Mouse (Mus musculus) granulocyte monocyte progenitor cell, adult 5-6 weeks (primary cell): ENCODE measurements around the gene Tbc1d12. TPM values are rescaled to one million over a fixed set of nuclear protein-coding genes. Genes with fewer than 3 reads are reported as not detected.

Experiments used
- ATAC-seq: replicated peaks from 2 replicates; pipeline ENCODE4 v1.8.0; 2016; ENCODE audit warnings: mild to moderate bottlenecking, moderate TSS enrichment, inconsistent platforms; ENCODE audit not compliant: poor library complexity, severe bottlenecking
- total RNA-seq, 2 experiments: library from RNA; stranded (forward) in 1 of 2; stranded (reverse) in 1 of 2; fragments of 200-712, 200-1000 nt in 1 of 2; fragments of >200 nt in 1 of 2; fragmentation: Nextera tagmentation in 1 of 2; gene quantifications; 2 replicates each; pipeline ENCODE4 v1.2.3; 2014 to 2017

Tbc1d12 gene
- total RNA-seq, 2 experiments from 2014 or later = 0.67 to 4.4 TPM

DNA sequence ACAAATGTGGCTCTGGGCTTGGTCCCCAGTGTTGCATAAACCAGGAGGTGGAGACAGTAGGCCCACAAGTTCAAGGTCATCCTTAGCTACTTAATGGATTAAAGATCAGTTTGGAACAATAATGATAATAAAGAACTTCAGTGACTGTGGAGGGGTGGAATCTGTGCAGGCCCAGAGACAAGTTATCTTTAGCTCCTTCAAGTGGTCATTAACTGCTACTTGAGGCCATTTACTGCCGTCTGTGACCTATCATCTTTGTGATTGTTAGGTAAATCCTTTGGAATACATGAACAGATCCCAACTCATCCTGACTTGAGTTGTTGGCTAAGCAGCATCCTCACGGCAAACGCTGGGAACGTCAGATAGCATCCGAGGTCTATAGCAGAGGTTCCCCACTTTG lies 66.1 kb downstream of the Tbc1d12 start:
- no peak for ATAC-seq

DNA sequence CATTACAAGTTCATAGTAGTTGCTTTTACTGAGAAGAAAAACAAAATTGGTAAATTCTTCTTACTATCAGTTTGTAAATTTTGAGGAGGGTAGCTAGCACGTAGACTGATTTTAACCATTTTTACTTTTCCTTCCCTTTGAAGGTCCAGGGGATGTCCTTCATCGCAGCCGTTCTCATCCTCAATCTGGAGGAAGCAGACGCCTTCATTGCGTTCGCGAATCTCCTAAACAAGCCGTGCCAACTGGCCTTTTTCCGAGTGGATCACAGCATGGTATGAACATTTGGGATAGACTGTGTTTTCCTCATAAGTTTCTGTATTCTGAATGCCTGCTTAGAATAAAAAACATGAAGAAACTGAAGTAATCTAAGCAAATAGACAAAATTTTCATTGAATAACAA lies 77.4 kb downstream of the Tbc1d12 start:
- no peak for ATAC-seq

DNA sequence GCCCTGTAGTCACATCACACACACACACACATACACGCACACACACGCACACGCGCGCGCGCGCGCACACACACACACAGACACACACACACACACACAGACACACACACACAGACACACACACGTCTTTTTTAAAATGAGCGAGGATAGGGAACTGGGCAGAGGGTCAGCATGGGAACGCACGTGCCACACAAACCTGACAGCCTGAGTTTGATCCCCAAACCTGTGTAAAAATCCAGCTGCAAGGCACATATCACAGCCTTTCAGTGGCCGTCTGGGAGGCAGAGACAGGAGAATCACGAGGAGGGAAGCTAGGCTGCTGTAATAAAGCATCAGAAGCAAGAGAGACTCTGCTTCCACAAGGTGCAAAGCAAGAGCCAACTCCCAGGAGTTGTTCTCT lies 78.5 kb downstream of the Tbc1d12 start:
- ATAC-seq = no peak

DNA sequence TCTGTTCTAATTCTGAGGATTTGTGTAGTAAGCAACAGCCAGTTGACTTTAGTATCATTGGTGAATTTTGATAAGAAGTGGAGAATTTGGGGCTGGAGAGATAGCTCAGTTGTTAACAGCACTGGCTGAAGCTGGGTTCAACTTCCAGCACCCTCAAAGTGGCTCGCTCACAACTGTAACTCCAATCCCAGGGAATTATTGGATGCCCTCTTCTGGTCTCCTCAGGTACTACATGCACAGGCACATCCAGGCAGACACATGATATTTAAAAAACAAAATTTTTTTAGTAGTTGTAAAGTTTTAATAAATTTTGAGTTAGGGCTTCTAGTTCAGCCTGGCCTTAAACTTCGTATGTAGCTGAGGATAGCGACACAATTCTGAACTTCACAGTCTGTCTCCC lies 79.3 kb downstream of the Tbc1d12 start:
- peak; percentile 75 for ATAC-seq

DNA sequence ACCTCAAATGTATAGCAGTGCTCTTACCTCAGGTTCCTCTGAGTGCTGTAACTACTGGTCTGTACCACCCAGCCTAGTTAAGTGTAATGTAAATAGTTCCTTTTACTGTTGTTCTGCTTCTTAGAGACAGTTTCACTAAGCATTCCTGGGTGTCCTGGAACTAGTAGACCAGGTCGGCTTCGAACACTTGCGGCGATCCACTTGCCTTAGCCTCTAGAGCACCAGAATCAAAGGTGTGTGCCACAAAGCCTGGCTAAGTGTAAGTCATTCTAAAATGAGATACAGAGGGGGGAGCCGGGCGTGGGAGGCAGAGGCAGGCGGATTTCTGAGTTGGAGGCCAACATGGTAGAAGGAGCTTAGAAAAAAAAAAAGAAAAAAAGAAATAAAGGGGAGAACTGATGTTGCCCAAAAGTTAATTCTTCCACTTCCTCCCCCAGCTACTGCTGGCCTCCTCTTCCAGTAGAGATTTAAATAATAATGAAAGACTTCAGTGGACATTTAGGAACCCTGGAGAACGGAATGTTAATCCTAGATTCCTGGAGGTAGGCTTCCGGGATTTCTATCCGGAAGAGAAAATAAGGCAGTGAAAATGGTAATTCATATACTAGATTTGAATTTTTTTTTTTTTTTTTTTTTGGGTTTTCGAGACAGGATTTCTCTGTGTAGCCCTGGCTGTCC lies 92.2 kb downstream of the Tbc1d12 start:
- ATAC-seq = no peak

DNA sequence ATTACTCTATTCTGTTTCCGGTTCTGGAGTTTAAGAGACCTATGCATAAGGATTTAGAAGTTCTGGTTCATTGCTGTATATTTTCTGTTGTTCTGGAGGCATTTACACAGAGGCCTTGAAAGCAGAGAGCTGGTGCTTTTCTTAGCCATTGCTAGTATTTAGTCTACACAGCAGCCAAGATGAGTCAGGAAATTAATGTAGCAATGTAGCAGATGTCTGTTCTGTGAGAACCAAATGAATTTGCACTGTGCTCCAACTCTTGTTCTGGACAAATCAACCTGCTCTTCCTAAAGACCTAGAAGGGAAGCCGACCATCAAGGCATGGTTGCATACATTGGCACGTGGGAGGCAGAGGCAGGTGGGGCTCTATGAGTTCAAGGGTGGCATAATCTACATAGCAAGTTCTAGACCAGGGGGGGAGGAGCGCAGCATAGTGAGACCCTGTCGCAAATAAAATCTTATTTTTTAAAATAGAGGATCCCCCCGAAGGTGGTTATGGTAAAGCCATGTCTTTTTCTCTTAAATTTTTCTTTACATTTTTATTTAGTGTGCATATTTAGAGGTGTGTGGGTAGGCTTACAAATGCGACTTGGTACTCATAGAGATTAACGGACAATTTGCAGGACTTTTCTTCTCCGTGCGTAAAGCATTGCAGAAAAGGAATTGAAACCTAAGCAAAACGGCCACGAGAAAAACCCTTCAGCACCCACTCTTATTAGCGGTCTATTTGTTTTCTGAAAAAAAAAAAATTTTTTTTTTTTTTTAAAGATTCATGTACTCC lies 93.3 kb downstream of the Tbc1d12 start:
- ATAC-seq = 0 out of 2 replicates have a peak, but pooled peaks have one; percentile 3

DNA sequence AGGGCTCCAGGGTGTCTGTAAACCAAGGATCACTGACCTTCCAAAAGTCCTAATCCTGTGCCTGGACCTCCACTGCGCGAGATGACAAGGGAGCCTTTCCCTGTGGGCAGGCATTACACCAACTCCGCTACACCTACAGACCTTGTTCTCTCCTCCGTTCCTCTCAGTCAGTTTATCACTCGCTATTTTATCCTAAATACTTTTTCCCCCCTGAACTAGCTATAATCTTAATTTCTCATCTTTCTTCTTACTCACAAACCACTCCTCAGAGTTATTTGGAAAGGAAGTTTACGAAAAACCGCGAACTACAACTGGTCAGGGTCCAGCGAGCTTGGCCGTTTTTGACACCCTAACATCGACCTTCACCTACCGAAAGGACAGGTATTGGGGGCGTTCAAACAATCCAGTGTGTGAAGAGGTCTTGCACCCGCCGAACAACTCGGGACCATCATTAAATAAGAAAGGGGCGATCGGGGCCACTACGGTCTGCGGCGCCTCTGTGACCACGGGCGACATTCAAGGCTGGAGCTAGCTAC lies 93.9 kb downstream of the Tbc1d12 start:
- ATAC-seq = 0 out of 2 replicates have a peak, but pooled peaks have one; percentile 12

DNA sequence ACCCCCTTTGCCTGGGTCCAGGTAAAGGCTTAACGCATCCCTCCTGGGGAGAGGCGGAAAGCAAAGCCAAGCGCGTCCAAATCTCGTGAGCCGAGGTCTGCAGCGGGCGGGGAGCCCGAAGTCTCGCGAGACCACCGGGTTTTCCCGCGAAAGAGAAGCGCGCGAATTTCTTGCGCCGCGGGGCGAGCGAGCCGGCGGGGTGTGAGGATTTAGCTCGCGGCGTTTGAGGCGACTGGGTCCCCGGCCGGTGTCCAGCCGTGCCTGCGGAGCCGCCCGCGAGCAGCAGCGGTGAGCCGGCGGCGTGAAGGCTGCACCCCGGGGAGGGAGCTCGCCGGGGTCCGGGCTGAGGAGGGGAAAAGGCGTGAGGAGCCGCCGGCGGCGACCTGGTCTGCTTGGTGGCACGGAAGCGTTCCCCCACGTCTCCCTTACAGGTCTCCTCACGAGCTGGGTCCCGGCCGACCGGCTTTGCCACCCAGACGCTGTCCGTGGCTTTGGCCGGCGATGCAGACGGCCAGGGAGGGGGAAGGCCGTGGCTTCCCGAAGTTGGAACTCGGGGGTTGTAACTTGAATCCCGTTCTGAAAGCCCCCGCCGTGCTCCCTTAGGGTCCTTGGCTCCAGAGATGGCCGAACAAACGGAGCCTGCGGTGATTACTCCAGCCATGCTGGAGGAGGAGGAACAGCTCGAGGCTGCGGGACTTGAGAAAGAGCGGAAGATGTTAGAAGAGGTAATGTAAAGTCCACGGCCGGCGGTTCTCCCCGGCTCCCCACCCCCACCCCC lies 94.6 kb downstream of the Tbc1d12 start, which contains the start of gene Hells:
Hells (plus strand) TSS at position 128 of the 778 bp plus-strand sequence.
- ATAC-seq = peak; percentile 86

DNA sequence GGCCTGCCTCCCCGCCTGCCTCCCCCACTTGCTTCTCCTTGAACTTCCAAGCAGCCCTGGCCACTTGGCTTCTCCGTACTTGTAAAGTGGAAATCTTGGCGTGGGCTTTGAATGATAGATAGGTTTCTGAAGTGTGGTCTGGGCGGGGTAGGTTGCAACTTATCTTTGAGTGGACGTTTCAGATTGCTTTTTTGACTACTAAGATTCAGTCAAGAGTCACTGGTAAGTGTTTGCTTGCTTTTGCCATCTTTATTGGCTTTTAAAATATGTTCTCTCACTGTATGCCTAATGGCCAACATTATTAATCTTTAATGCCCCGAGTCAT lies 95.1 kb downstream of the Tbc1d12 start:
- no peak for ATAC-seq

DNA sequence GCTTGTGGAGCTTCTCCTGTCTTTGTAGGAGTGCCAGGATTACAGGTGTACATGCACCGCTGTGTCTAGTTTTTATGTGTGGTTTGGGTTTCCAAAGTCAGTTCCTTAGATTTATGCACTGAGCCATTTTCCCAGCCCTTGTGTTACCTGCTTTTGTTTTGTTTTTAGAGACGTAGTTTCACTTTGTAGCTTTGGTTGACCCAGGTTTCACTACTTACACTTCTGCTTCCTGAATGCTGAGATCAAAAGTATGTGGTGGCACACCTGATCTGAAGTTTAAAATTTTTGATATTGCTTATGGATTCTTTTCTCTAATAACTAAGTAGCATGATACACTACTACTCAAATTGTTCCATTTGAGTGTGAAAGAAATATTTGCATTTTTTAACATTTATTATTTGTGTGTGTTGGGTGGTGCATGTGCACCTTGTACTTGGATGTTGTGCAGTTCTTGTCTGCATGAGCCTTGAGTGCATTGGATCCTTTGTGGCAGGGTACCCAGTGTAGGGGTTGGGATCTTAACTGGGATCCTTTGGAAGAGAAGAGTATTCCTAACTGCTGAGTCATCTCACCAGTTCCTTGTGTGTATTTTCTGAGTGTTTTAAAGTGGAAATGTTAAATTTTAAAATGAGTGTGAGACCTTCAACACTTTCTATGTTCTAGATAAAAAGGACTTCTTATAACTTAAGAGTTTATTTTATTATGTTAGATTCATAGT lies 108.4 kb downstream of the Tbc1d12 start:
- ATAC-seq = no peak

Other genes starting within 250 kb of the Tbc1d12 start
- 17.5 and 18.5 TPM in 2 replicates for gene Noc3l, start 17.3 kb upstream of the Tbc1d12 start, total RNA-seq (2014; fragmentation: Nextera tagmentation)
- 32.5 and 40.2 TPM in 2 replicates for gene Noc3l, start 17.3 kb upstream of the Tbc1d12 start, total RNA-seq (2017)
- gene Hells, start 94.3 kb downstream of the Tbc1d12 start, total RNA-seq (2014; fragmentation: Nextera tagmentation) = 133 TPM in 2 replicates
- gene Hells, start 94.3 kb downstream of the Tbc1d12 start, total RNA-seq (2017) = 125 and 129 TPM in 2 replicates
- not detected in 2 replicates for gene Cyp2c55, start 170.4 kb downstream of the Tbc1d12 start, total RNA-seq (2014; fragmentation: Nextera tagmentation)
- not detected in 2 replicates for gene Cyp2c55, start 170.4 kb downstream of the Tbc1d12 start, total RNA-seq (2017)
- not detected in 2 replicates for gene Cyp2c65, start 224.4 kb downstream of the Tbc1d12 start, total RNA-seq (2014; fragmentation: Nextera tagmentation)
- not detected in 2 replicates for gene Cyp2c65, start 224.4 kb downstream of the Tbc1d12 start, total RNA-seq (2017)